Mouse (Mus musculus) stomach, postnatal 0 days (tissue): ENCODE data around the gene D930048N14Rik. TPM values are rescaled to one million over a fixed set of nuclear protein-coding genes. Genes with fewer than 3 reads are reported as not detected.
A peak's percentile ranks its signal among the peaks of the same experiment; 100 is the strongest.
"Not testable (repeated sequence)": the region's sequence is repeated elsewhere in the genome, so short reads cannot be mapped to it uniquely, and the experiment has no call there.

Experiments
- ATAC-seq: fragments of 200-750 bp; cut with Nextera tagmentation; 2 replicates; pipeline ENCODE4 v1.8.0; 2017; ENCODE audit not compliant: low FRiP score, low TSS enrichment
- DNase-seq: peaks from one replicate; pipeline ENCODE4 v3.0.0-alpha.2; 2016; ENCODE audit warnings: low spot score
- H3K27ac ChIP-seq: fragments of 300-500 bp; sonication (generic); replicated peaks from 2 replicates; pipeline ENCODE4 v1.5.1; 2014; ENCODE audit warnings: mild to moderate bottlenecking, control low read depth
- H3K27me3 ChIP-seq: fragments of 300-500 bp; sonication (generic); 2 replicates; pipeline ENCODE4 v1.6.1; 2014; ENCODE audit warnings: low read length; ENCODE audit not compliant: control insufficient read depth, insufficient read depth
- H3K36me3 ChIP-seq: fragments of 300-500 bp; sonication (generic); 2 replicates; pipeline ENCODE4 v1.6.1; 2014; ENCODE audit warnings: low read length, mixed read lengths; ENCODE audit not compliant: control insufficient read depth, insufficient read depth
- H3K4me1 ChIP-seq: fragments of 300-500 bp; sonication (generic); replicated peaks from 2 replicates; pipeline ENCODE4 v1.6.1; 2014; ENCODE audit warnings: antibody characterized with exemption; ENCODE audit not compliant: control insufficient read depth, insufficient read depth
- H3K4me2 ChIP-seq: fragments of 300-500 bp; sonication (generic); replicated peaks from 2 replicates; pipeline ENCODE4 v1.6.1; 2014; ENCODE audit warnings: low read depth, mild to moderate bottlenecking, control low read depth, moderate library complexity
- H3K4me3 ChIP-seq: fragments of 300-500 bp; sonication (generic); 2 replicates; pipeline ENCODE4 v1.5.1; 2014; ENCODE audit warnings: low read depth, low read length, control low read depth
- H3K9ac ChIP-seq: fragments of 300-500 bp; sonication (generic); 2 replicates; pipeline ENCODE4 v1.6.1; 2014; ENCODE audit warnings: mild to moderate bottlenecking, low read length, control low read depth, mixed read lengths
- H3K9me3 ChIP-seq: fragments of 300-500 bp; sonication (generic); 2 replicates; pipeline ENCODE4 v1.6.1; 2016; ENCODE audit warnings: low read length; ENCODE audit not compliant: control insufficient read depth
- CTCF ChIP-seq: IDR thresholded peaks from 2 replicates; pipeline ENCODE4 v1.5.1; 2016; ENCODE audit warnings: antibody characterized with exemption, low read depth, mild to moderate bottlenecking, moderate library complexity
- EP300 ChIP-seq: optimal IDR thresholded peaks from 2 replicates; pipeline ENCODE3; 2016; ENCODE audit warnings: antibody characterized with exemption
- WGBS: fragments of 180-500 bp; shearing (Covaris S2); extraction: QIAGEN DNeasy Blood & Tissue Kit; methylation state at CpG from one replicate; pipeline ENCODE4 v1.1.7; 2014; 5-methylcytosine and 5-hydroxymethylcytosine counted together
- polyA plus RNA-seq: library from polyadenylated mRNA; unstranded; fragments of >200 nt; fragmentation: Nextera tagmentation; extraction: Ambion mirVana; gene quantifications from 2 replicates; pipeline ENCODE4 v1.2.1, GENCODE M21; 2015

D930048N14Rik gene
- polyA plus RNA-seq, 1 experiment from 2014 or later: 2.0 TPM

- 53% methylated on average over 3 of the region's 3 CpGs for WGBS
- no peak overlapping the region for H3K4me3 ChIP-seq
- H3K27me3 ChIP-seq: no peaks in the 10 kb centered on the region
- no peaks in the 10 kb centered on the region for H3K9me3 ChIP-seq
- no peak for TF ChIP-seq EP300
- TF ChIP-seq CTCF: no peak
- ATAC-seq: no peak
- DNase-seq: no peak
- no peak overlapping the region for H3K9ac ChIP-seq
- H3K27ac ChIP-seq: peak overlapping the region; percentile 13; the same call in 1 of the 2 replicates
- no peak overlapping the region for H3K4me2 ChIP-seq
- peaks cover 3% of the 10 kb centered on the region; the same call in 1 of the 2 replicates for H3K36me3 ChIP-seq
- no peaks in the 10 kb centered on the region; the same call in 1 of the 2 replicates for H3K4me1 ChIP-seq
Measured at GRCm38 (mm10) chr11:51609266-51609909, 41.4 kb upstream of the D930048N14Rik start.

GRCm38 (mm10) chr11:51609940-51610339 is 40.8 kb upstream of the D930048N14Rik start:
- H3K27ac ChIP-seq, H3K9ac ChIP-seq, H3K9me3 ChIP-seq, H3K27me3 ChIP-seq, DNase-seq, H3K4me1 ChIP-seq, H3K4me2 ChIP-seq, ATAC-seq, H3K4me3 ChIP-seq, H3K36me3 ChIP-seq: not testable (repeated sequence)
- WGBS: 71% methylated on average over 5 of the region's 5 CpGs

- Histone ChIP-seq H3K27ac (peak overlapping the region; percentile 93), H3K4me2 (no peak overlapping the region), H3K4me1 (peaks cover 3% of the 10 kb centered on the region; the same call in 1 of the 2 replicates), H3K27me3 (no peaks in the 10 kb centered on the region), H3K9me3 (no peaks in the 10 kb centered on the region), H3K4me3 (no peak overlapping the region), H3K36me3 (no peaks in the 10 kb centered on the region), H3K9ac (no peak overlapping the region)
- no peak for DNase-seq
- no peak for ATAC-seq
- no peak; the same call in 1 of the 2 replicates for TF ChIP-seq CTCF
- TF ChIP-seq EP300: no peak
- 70% methylated on average over 8 of the region's 8 CpGs for WGBS
Measured at GRCm38 (mm10) chr11:51614256-51614655, 36.5 kb upstream of the D930048N14Rik start.

GRCm38 (mm10) chr11:51615129-51615528 is 35.6 kb upstream of the D930048N14Rik start:
- no peaks in the 10 kb centered on the region for H3K27me3 ChIP-seq
- H3K9ac ChIP-seq: peak overlapping the region; percentile 51
- peak overlapping the region; percentile 93 for H3K27ac ChIP-seq
- 11% methylated on average over 7 of the region's 7 CpGs for WGBS
- H3K4me1 ChIP-seq: peaks cover 3% of the 10 kb centered on the region
- peak overlapping the region; percentile 25 for H3K4me3 ChIP-seq
- ATAC-seq: peak; percentile 36; the same call in 1 of the 2 replicates
- peak overlapping the region; percentile 53 for H3K4me2 ChIP-seq
- TF ChIP-seq EP300 (no peak), CTCF (no peak)
- no peaks in the 10 kb centered on the region for H3K36me3 ChIP-seq
- H3K9me3 ChIP-seq: no peaks in the 10 kb centered on the region
- peak; percentile 57 for DNase-seq

GRCm38 (mm10) chr11:51615601-51616000 is 35.2 kb upstream of the D930048N14Rik start:
- Histone ChIP-seq H3K9ac (peak overlapping the region; percentile 51), H3K4me3 (peak overlapping the region; percentile 25), H3K9me3 (no peaks in the 10 kb centered on the region), H3K4me1 (peaks cover 5% of the 10 kb centered on the region), H3K27me3 (no peaks in the 10 kb centered on the region), H3K36me3 (no peaks in the 10 kb centered on the region), H3K4me2 (peak overlapping the region; percentile 53), H3K27ac (peak overlapping the region; percentile 93)
- peak; percentile 80 for ATAC-seq
- peak; percentile 90 for DNase-seq
- no peak for TF ChIP-seq EP300
- 0% methylated on average over 14 of the region's 14 CpGs for WGBS

- not testable (repeated sequence) for H3K27me3 ChIP-seq, DNase-seq, H3K36me3 ChIP-seq, ATAC-seq, H3K4me1 ChIP-seq, H3K9me3 ChIP-seq
- H3K4me3 ChIP-seq: peak overlapping the region; percentile 25; the same call in 1 of the 2 replicates
- peak overlapping the region; percentile 53 for H3K4me2 ChIP-seq
- H3K27ac ChIP-seq: peak overlapping the region; percentile 93
- WGBS: 82% methylated on average over 7 of the region's 7 CpGs
- H3K9ac ChIP-seq: peak overlapping the region; percentile 51
Measured at GRCm38 (mm10) chr11:51616113-51616512, 34.6 kb upstream of the D930048N14Rik start.
